ENCODE assay signal across 11 mouse cellular contexts in the genomic region with DNA sequence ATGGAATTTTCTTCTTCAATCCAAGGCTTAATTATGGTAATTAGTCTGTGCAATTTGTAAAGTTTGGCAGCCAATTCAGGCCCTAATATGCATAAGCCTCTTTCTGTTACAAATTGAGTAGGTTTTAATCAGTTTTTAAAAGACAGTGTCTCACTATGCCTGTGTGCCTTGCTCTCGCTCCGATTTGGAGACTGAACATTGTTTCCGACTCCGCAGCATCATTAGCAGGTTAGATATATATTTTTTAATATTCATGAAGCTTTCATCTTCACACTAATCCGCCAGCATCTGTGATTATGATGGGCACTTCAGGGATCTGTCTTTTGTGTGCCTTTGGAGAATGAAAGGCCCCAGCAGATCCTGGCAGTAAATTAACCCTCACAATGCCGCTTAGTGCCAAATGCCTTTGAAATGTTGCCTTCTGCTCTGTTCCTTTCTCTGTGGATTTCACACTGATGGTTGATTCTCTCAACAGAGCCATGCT.
DNase-seq lines count a peak whose midpoint lies in the region; ATAC-seq lines count a peak whose summit lies in the region.
"Had no signal": no experiment of that assay in that cellular context is flagged by ENCODE, and none has a peak within 500 bp of the region (broad histone marks: within the 10 kb centered on the region; RNA-seq: fewer than 3 reads in every experiment).

No protein-coding gene starts in this region.

- peak; percentile 55 for DNase-seq in brain, adult 2 months (ENCODE audit: low read depth, low spot score)
- DNase-seq in embryo, embryonic 10.5 days (ENCODE audit: low spot score): peak; percentile 75
- DNase-seq in kidney, adult 18-20 months: no peak
- no peak for DNase-seq in lung, postnatal 10 days
- DNase-seq: adrenal gland, adult 2 months had no signal

- 5% methylated on average over 6 of the region's 6 CpGs for WGBS in hindbrain, embryonic 13.5 days
- 5% methylated on average over 6 of the region's 6 CpGs for WGBS in midbrain, embryonic 15.5 days
- WGBS in liver, embryonic 12.5 days (ENCODE audit: insufficient replicate concordance): 58% methylated on average over 6 of the region's 6 CpGs

- peak overlapping the region; percentile 46 for H3K4me2 ChIP-seq in hindbrain, embryonic 13.5 days
- peak overlapping the region; percentile 40 for H3K4me2 ChIP-seq in midbrain, embryonic 15.5 days
- no peak overlapping the region for H3K4me2 ChIP-seq in liver, embryonic 12.5 days
- H3K4me2 ChIP-seq: embryonic facial prominence, embryonic 12.5 days; limb, embryonic 15.5 days had no signal

- H3K9me3 ChIP-seq in hindbrain, embryonic 13.5 days: no peaks in the 10 kb centered on the region
- no peaks in the 10 kb centered on the region for H3K9me3 ChIP-seq in midbrain, embryonic 15.5 days
- H3K9me3 ChIP-seq in liver, embryonic 12.5 days (replicated peaks): no peaks in the 10 kb centered on the region
- H3K9me3 ChIP-seq: embryonic facial prominence, embryonic 12.5 days; limb, embryonic 15.5 days had no signal

- H3K27ac ChIP-seq in hindbrain, embryonic 13.5 days: peak overlapping the region; percentile 85
- H3K27ac ChIP-seq in midbrain, embryonic 15.5 days: peak overlapping the region; percentile 78
- no peak overlapping the region for H3K27ac ChIP-seq in liver, embryonic 12.5 days
- H3K27ac ChIP-seq: embryonic facial prominence, embryonic 12.5 days; limb, embryonic 15.5 days had no signal

- H3K4me3 ChIP-seq in hindbrain, embryonic 13.5 days: peak overlapping the region; percentile 25
- H3K4me3 ChIP-seq in midbrain, embryonic 15.5 days: peak overlapping the region; percentile 11
- no peak overlapping the region for H3K4me3 ChIP-seq in liver, embryonic 12.5 days
- H3K4me3 ChIP-seq: embryonic facial prominence, embryonic 12.5 days; limb, embryonic 15.5 days had no signal

- peak overlapping the region; percentile 59 for H3K9ac ChIP-seq in hindbrain, embryonic 13.5 days
- no peak overlapping the region for H3K9ac ChIP-seq in midbrain, embryonic 15.5 days
- no peak overlapping the region for H3K9ac ChIP-seq in liver, embryonic 12.5 days
- H3K9ac ChIP-seq: embryonic facial prominence, embryonic 12.5 days; limb, embryonic 15.5 days had no signal

- H3K27me3 ChIP-seq in hindbrain, embryonic 13.5 days: no peaks in the 10 kb centered on the region
- H3K27me3 ChIP-seq in midbrain, embryonic 15.5 days (replicated peaks): no peaks in the 10 kb centered on the region
- H3K27me3 ChIP-seq in liver, embryonic 12.5 days (replicated peaks): no peaks in the 10 kb centered on the region
- H3K27me3 ChIP-seq: embryonic facial prominence, embryonic 12.5 days; limb, embryonic 15.5 days had no signal

- no peaks in the 10 kb centered on the region for H3K36me3 ChIP-seq in hindbrain, embryonic 13.5 days
- no peaks in the 10 kb centered on the region for H3K36me3 ChIP-seq in midbrain, embryonic 15.5 days (replicated peaks)
- H3K36me3 ChIP-seq in liver, embryonic 12.5 days: no peaks in the 10 kb centered on the region
- H3K36me3 ChIP-seq: embryonic facial prominence, embryonic 12.5 days; G1E; limb, embryonic 15.5 days had no signal

- peaks cover 8% of the 10 kb centered on the region for H3K4me1 ChIP-seq in hindbrain, embryonic 13.5 days (replicated peaks)
- H3K4me1 ChIP-seq in midbrain, embryonic 15.5 days: peaks cover 10% of the 10 kb centered on the region
- H3K4me1 ChIP-seq in liver, embryonic 12.5 days: no peaks in the 10 kb centered on the region
- H3K4me1 ChIP-seq: embryonic facial prominence, embryonic 12.5 days; limb, embryonic 15.5 days had no signal

- ATAC-seq in hindbrain, embryonic 13.5 days (ENCODE audit: low FRiP score): peak; percentile 86
- ATAC-seq in midbrain, embryonic 15.5 days (replicated peaks): peak; percentile 91
- no peak for ATAC-seq in liver, embryonic 12.5 days

Comparison
In these comparisons a context has a peak if more than half of its experiments do, and no peak if none do; other contexts are left out.
1. DNase-seq: peak in brain, adult 2 months (single experiment) and embryo, embryonic 10.5 days (single experiment); none in kidney, adult 18-20 months (single experiment) and lung, postnatal 10 days (single experiment).